Mouse (Mus musculus) cerebellum, postnatal 14 days (tissue): ENCODE data around the gene Rxfp3.

Source experiments
- DNase-seq, 2 experiments: peaks; one replicate each; pipeline ENCODE4 v3.0.0; 2021; ENCODE audit warnings: mixed read lengths in 2 of 2

Rxfp3 gene

GRCm38 (mm10) chr15:11037711-11038110 lies at the start of gene Rxfp3:
Rxfp3 (minus strand) TSS chr15:11037991.
- peak in 1 of 2 experiments; percentile 6 for DNase-seq

GRCm38 (mm10) chr15:11084993-11085365 lies 47.2 kb upstream of the Rxfp3 start:
- DNase-seq, result no peak

- DNase-seq, result no peak
Observed at GRCm38 (mm10) chr15:11084241-11084992, 46.6 kb upstream of the Rxfp3 start.

GRCm38 (mm10) chr15:11083678-11084077 lies 45.9 kb upstream of the Rxfp3 start:
- DNase-seq, result no peak

- no peak for DNase-seq
Observed at GRCm38 (mm10) chr15:11082961-11083569, 45.3 kb upstream of the Rxfp3 start.

- no peak for DNase-seq
Observed at GRCm38 (mm10) chr15:11075726-11076361, 38.1 kb upstream of the Rxfp3 start.

GRCm38 (mm10) chr15:11067891-11068290 lies 30.1 kb upstream of the Rxfp3 start:
- DNase-seq, result no peak

GRCm38 (mm10) chr15:11066299-11066698 lies 28.5 kb upstream of the Rxfp3 start:
- DNase-seq, result no peak

- no peak for DNase-seq
Observed at GRCm38 (mm10) chr15:11065528-11066171, 27.9 kb upstream of the Rxfp3 start.

- peak; percentile 9 to 11 for DNase-seq
Observed at GRCm38 (mm10) chr15:11064558-11065411, 27.0 kb upstream of the Rxfp3 start, which contains the start of gene Adamts12. Adamts12 (plus strand) TSS chr15:11064790.

- no peak for DNase-seq
Observed at GRCm38 (mm10) chr15:11064160-11064557, 26.4 kb upstream of the Rxfp3 start.

GRCm38 (mm10) chr15:11062903-11063302 lies 25.1 kb upstream of the Rxfp3 start:
- DNase-seq, result no peak

- no peak for DNase-seq
Observed at GRCm38 (mm10) chr15:11054440-11055080, 16.8 kb upstream of the Rxfp3 start.

GRCm38 (mm10) chr15:11053678-11054439 lies 16.1 kb upstream of the Rxfp3 start:
- no peak for DNase-seq

GRCm38 (mm10) chr15:11042828-11043227 lies 5.0 kb upstream of the Rxfp3 start:
- DNase-seq, result no peak

- DNase-seq, result peak in 1 of 2 experiments; percentile 20
Observed at GRCm38 (mm10) chr15:11041229-11041628, 3.4 kb upstream of the Rxfp3 start.

GRCm38 (mm10) chr15:11040067-11040466 lies 2.3 kb upstream of the Rxfp3 start:
- DNase-seq, result no peak

GRCm38 (mm10) chr15:11038476-11038875 lies 685 bp upstream of the Rxfp3 start:
- DNase-seq, result peak; percentile 73 to 76

GRCm38 (mm10) chr15:11037376-11037695 lies 455 bp downstream of the Rxfp3 start:
- no peak for DNase-seq

- peak; percentile 26 to 33 for DNase-seq
Observed at GRCm38 (mm10) chr15:11036535-11037375, 1.0 kb downstream of the Rxfp3 start.
